Mouse (Mus musculus): ENCODE data around the gene Eng. TPM values are rescaled to one million over a fixed set of nuclear protein-coding genes. Genes with fewer than 3 reads are reported as not detected.

The Eng gene
- polyA plus RNA-seq, 1 experiment from 2014 or later = 30.5 TPM

- Histone ChIP-seq H3K9me3 (ENCODE audit: control insufficient read depth, low read length) (no peaks in the 10 kb centered on the region), H3K4me3 (replicated peaks; ENCODE audit: low read length) (no peak overlapping the region), H3K27me3 (ENCODE audit: control insufficient read depth, insufficient read depth, low read length) (no peaks in the 10 kb centered on the region), H3K9ac (peak overlapping the region; percentile 92), H3K27ac (peak overlapping the region; percentile 99), H3K4me2 (replicated peaks) (peak overlapping the region; percentile 96), H3K36me3 (replicated peaks; ENCODE audit: control insufficient read depth, insufficient read depth) (peaks cover 22% of the 10 kb centered on the region), H3K4me1 (replicated peaks; ENCODE audit: control insufficient read depth, insufficient read depth, low read length) (peaks cover 20% of the 10 kb centered on the region)
- no peak for DNase-seq (ENCODE audit: low spot score)
- 63% methylated on average over 11 of the region's 11 CpGs for WGBS
- ATAC-seq (ENCODE audit: low FRiP score) = no peak
Measured at GRCm38 (mm10) chr2:32714117-32714986, 68.0 kb downstream of the Eng start.

GRCm38 (mm10) chr2:32714987-32715425 lies 68.6 kb downstream of the Eng start:
- WGBS = 66% methylated on average over 4 of the region's 4 CpGs
- no peak overlapping the region for H3K9ac ChIP-seq
- H3K36me3 ChIP-seq (replicated peaks; ENCODE audit: control insufficient read depth, insufficient read depth) = peaks cover 16% of the 10 kb centered on the region
- ATAC-seq (ENCODE audit: low FRiP score) = no peak
- no peak overlapping the region for H3K27ac ChIP-seq
- H3K9me3 ChIP-seq (ENCODE audit: control insufficient read depth, low read length) = no peaks in the 10 kb centered on the region
- H3K4me3 ChIP-seq (replicated peaks; ENCODE audit: low read length) = no peak overlapping the region
- H3K4me1 ChIP-seq (replicated peaks; ENCODE audit: control insufficient read depth, insufficient read depth, low read length) = peaks cover 20% of the 10 kb centered on the region
- no peak for DNase-seq (ENCODE audit: low spot score)
- no peaks in the 10 kb centered on the region for H3K27me3 ChIP-seq (ENCODE audit: control insufficient read depth, insufficient read depth, low read length)
- H3K4me2 ChIP-seq (replicated peaks) = no peak overlapping the region

- Histone ChIP-seq H3K27me3 (ENCODE audit: control insufficient read depth, insufficient read depth, low read length) (no peaks in the 10 kb centered on the region), H3K9ac (no peak overlapping the region), H3K4me2 (replicated peaks) (no peak overlapping the region), H3K27ac (0 out of 2 replicates have a peak overlapping the region, but pooled peaks have one; percentile 14), H3K9me3 (ENCODE audit: control insufficient read depth, low read length) (no peaks in the 10 kb centered on the region), H3K4me1 (replicated peaks; ENCODE audit: control insufficient read depth, insufficient read depth, low read length) (peaks cover 14% of the 10 kb centered on the region), H3K4me3 (replicated peaks; ENCODE audit: low read length) (no peak overlapping the region), H3K36me3 (replicated peaks; ENCODE audit: control insufficient read depth, insufficient read depth) (no peaks in the 10 kb centered on the region)
- ATAC-seq (ENCODE audit: low FRiP score) (peak; percentile 49; the same call in 1 of the 2 replicates), DNase-seq (ENCODE audit: low spot score) (peak; percentile 49)
- WGBS = 47% methylated on average over 9 of the region's 9 CpGs
Measured at GRCm38 (mm10) chr2:32718761-32719160, 72.4 kb downstream of the Eng start.

DNA sequence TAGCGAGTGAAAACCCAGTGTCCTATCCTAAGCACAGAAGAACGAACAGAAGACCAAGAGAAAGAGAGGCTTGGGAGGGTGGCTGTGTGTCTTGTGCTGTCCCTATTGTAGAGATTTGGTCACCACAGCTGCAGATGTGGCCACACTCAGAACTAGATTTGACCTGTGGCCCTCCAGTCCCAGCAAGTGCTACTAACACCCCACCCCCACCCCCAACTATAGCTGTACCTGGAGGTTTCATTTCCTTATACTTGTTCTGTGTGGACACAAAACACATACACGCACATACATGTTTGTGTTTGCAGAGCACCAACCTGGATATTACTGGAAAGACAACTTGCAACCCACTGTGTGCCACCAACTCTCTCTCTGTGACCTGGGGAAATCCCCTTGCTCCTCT lies 73.7 kb downstream of the Eng start:
- no peak overlapping the region for H3K9ac ChIP-seq
- WGBS = 91% methylated on average over 3 of the region's 3 CpGs

DNA sequence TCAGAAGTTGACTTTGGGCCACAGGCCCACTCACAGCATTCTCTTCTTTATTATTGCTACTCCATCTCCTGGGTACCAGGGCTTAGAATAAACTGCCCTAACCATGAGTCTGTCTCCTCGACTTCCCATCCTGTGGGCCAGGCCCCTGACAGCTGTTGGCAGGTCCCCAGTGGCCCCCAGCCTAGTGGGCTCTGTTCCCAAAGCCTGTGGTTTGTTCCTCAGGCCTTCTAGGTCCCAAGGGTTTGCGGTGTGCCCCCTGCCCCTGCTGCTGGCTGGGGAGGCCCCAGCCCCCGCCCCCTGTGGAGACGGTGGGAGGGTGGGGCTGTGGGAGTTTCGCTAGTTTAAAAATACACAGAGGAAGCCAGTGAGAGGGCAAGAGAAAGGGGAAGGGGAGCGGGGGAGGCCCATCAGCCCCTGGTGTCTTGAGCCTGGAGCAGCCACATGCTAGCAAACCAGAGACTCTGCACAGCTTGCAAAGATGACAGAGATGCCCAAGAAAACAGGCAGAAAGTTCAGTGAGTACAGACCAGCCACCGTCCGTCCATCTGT lies 74.4 kb downstream of the Eng start, which contains the start of gene Sh2d3c:
Sh2d3c (plus strand) TSS at position 375 of the 549 bp plus-strand sequence.
- WGBS = 45% methylated on average over 8 of the region's 8 CpGs

More for the DNA sequence above, 73.7 kb downstream of the Eng start:
- Histone ChIP-seq H3K27ac (no peak overlapping the region), H3K4me1 (replicated peaks; ENCODE audit: control insufficient read depth, insufficient read depth, low read length) (peaks cover 7% of the 10 kb centered on the region; the same call in 1 of the 2 replicates), H3K27me3 (ENCODE audit: control insufficient read depth, insufficient read depth, low read length) (no peaks in the 10 kb centered on the region), H3K9me3 (ENCODE audit: control insufficient read depth, low read length) (no peaks in the 10 kb centered on the region), H3K4me3 (replicated peaks; ENCODE audit: low read length) (no peak overlapping the region), H3K36me3 (replicated peaks; ENCODE audit: control insufficient read depth, insufficient read depth) (no peaks in the 10 kb centered on the region), H3K4me2 (replicated peaks) (no peak overlapping the region)
- no peak for ATAC-seq (ENCODE audit: low FRiP score)
- DNase-seq (ENCODE audit: low spot score) = no peak

DNA sequence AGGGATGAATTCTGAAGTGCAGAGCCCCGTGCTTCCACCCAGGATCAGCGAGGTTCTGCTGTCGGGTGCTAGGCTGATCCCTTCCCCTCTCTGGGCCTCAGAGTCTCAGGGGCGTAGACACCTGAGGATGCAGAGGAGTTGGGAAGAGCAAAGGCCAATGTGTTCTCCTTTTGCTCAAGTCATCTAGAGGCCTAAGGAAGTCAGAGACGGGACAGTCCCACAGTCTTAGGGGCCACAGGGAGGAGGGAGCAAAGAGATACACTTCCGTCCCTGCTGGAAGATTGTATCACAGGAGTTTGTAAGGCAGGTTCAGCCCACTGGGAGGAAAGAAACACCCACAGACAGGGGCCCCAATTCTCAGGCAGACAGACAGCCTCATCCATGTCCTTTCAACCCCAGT lies 75.7 kb downstream of the Eng start:
- WGBS = 59% methylated on average over 6 of the region's 6 CpGs
- ATAC-seq (ENCODE audit: low FRiP score) = no peak
- Histone ChIP-seq H3K9me3 (ENCODE audit: control insufficient read depth, low read length) (no peaks in the 10 kb centered on the region), H3K9ac (no peak overlapping the region), H3K36me3 (replicated peaks; ENCODE audit: control insufficient read depth, insufficient read depth) (no peaks in the 10 kb centered on the region), H3K4me2 (replicated peaks) (no peak overlapping the region), H3K4me1 (replicated peaks; ENCODE audit: control insufficient read depth, insufficient read depth, low read length) (peaks cover 7% of the 10 kb centered on the region; the same call in 1 of the 2 replicates), H3K4me3 (replicated peaks; ENCODE audit: low read length) (no peak overlapping the region), H3K27ac (no peak overlapping the region), H3K27me3 (ENCODE audit: control insufficient read depth, insufficient read depth, low read length) (no peaks in the 10 kb centered on the region)
- DNase-seq (ENCODE audit: low spot score) = no peak

More for the DNA sequence above, 74.4 kb downstream of the Eng start, which contains the start of gene Sh2d3c:
- Histone ChIP-seq H3K9me3 (ENCODE audit: control insufficient read depth, low read length) (no peaks in the 10 kb centered on the region), H3K4me1 (replicated peaks; ENCODE audit: control insufficient read depth, insufficient read depth, low read length) (peaks cover 7% of the 10 kb centered on the region; the same call in 1 of the 2 replicates), H3K36me3 (replicated peaks; ENCODE audit: control insufficient read depth, insufficient read depth) (no peaks in the 10 kb centered on the region), H3K4me3 (replicated peaks; ENCODE audit: low read length) (no peak within 1 kb of the TSS), H3K9ac (no peak within 1 kb of the TSS), H3K4me2 (replicated peaks) (no peak within 1 kb of the TSS), H3K27me3 (ENCODE audit: control insufficient read depth, insufficient read depth, low read length) (no peaks in the 10 kb centered on the region), H3K27ac (no peak within 1 kb of the TSS)
- no peak for DNase-seq (ENCODE audit: low spot score)
- ATAC-seq (ENCODE audit: low FRiP score) = no peak

DNA sequence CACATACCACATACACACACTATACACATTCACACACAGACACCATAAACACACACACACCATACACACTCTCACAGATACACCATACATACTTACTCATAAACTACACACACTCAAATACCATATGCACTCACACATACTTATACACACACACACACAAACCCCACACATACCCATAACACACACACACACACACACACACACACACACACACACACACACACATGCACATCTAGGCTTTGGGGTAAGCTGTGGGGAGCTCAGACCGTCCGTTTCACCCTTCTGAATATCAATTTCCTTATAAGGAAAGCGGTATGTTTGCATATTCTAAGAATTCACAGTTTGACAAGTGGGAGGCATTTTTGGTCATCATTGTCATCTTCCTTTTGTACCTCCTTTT lies 76.2 kb downstream of the Eng start:
- WGBS = 77% methylated on average over 3 of the region's 3 CpGs
- H3K4me2 ChIP-seq (replicated peaks) = no peak overlapping the region

GRCm38 (mm10) chr2:32724149-32724548 lies 77.8 kb downstream of the Eng start:
- no peak overlapping the region for H3K27ac ChIP-seq
- no peaks in the 10 kb centered on the region for H3K27me3 ChIP-seq (ENCODE audit: control insufficient read depth, insufficient read depth, low read length)
- H3K4me1 ChIP-seq (replicated peaks; ENCODE audit: control insufficient read depth, insufficient read depth, low read length) = peaks cover 5% of the 10 kb centered on the region; the same call in 1 of the 2 replicates
- H3K4me2 ChIP-seq (replicated peaks) = no peak overlapping the region
- no peaks in the 10 kb centered on the region for H3K36me3 ChIP-seq (replicated peaks; ENCODE audit: control insufficient read depth, insufficient read depth)
- no peak for ATAC-seq (ENCODE audit: low FRiP score)
- WGBS = 82% methylated on average over 4 of the region's 4 CpGs
- no peak overlapping the region for H3K4me3 ChIP-seq (replicated peaks; ENCODE audit: low read length)
- H3K9ac ChIP-seq = no peak overlapping the region
- H3K9me3 ChIP-seq (ENCODE audit: control insufficient read depth, low read length) = no peaks in the 10 kb centered on the region
- DNase-seq (ENCODE audit: low spot score) = no peak

More for the DNA sequence above, 76.2 kb downstream of the Eng start:
- Histone ChIP-seq H3K4me3 (replicated peaks; ENCODE audit: low read length) (no peak overlapping the region), H3K9me3 (ENCODE audit: control insufficient read depth, low read length) (no peaks in the 10 kb centered on the region), H3K27ac (no peak overlapping the region), H3K4me1 (replicated peaks; ENCODE audit: control insufficient read depth, insufficient read depth, low read length) (peaks cover 7% of the 10 kb centered on the region; the same call in 1 of the 2 replicates), H3K27me3 (ENCODE audit: control insufficient read depth, insufficient read depth, low read length) (no peaks in the 10 kb centered on the region), H3K36me3 (replicated peaks; ENCODE audit: control insufficient read depth, insufficient read depth) (no peaks in the 10 kb centered on the region), H3K9ac (no peak overlapping the region)
- DNase-seq (ENCODE audit: low spot score) (no peak), ATAC-seq (ENCODE audit: low FRiP score) (no peak)

Data from hindbrain, embryonic 14.5 days (tissue).